Mouse (Mus musculus): Measurements from ENCODE around the gene Olfr624.
"Not testable (repeated sequence)": the region's sequence is repeated elsewhere in the genome, so short reads cannot be mapped to it uniquely, and the experiment has no call there.

Olfr624 gene

DNA sequence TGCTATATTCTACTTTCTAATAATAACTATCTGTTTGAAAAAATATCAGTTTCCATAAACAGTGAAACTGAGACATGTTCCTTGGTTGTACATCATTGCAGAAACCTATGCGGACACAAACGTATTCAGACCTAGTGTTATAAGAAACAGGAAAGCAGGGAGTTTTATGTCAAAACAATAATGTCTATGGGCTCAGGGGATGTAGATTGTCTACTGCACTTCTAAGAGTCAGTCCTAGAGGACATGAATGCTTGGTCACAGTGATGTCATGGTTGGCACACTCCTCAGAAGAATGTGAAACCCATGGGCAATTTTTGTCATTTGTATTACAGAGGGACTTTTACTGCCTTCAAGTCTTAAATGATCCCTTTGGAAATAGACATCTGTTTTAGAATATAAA is at the start of gene Olfr624:
Gene Olfr624 (minus strand): TSS at position 101 of the 400 bp plus-strand sequence.
- DNase-seq = no peak

DNA sequence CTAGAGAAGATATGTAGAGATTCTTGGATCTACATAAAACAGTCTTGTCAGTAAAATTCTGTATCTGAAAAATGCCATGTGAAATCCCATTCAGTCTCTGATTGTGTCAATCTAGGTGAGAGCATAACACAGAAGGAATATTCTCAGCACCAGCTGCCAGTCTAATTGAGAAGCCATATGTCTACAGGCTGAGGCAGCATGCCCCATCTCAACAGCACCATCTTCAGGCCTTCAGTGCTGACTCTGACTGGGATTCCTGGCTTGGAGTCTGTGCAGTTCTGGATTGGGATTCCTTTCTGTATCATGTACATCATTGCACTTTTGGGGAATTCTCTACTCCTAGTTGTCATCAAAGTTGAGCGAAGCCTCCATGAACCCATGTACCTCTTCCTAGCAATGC is 45.4 kb upstream of the Olfr624 start:
- not testable (repeated sequence) for DNase-seq

DNA sequence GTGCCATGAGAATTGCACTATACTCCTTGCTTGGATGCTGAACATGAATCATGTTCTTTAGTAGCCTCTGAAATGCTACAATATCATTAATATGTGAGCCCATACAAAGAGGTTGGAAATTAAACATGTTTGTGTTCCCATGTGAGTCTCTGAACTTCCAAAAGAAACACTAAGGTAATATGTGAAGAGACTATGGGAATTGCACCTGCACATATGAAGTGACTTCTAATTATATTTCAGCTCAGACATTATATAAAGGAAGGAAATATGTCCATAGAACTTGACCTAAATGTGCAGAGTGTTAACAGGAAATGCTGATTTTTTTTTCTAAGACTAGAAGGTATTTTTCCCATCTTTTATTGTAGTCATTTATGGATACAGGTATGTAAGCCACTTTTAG is 43.4 kb upstream of the Olfr624 start, which contains the start of gene Olfr243:
Gene Olfr243 (plus strand): TSS at position 301 of the 400 bp plus-strand sequence.
- no peak for DNase-seq

DNA sequence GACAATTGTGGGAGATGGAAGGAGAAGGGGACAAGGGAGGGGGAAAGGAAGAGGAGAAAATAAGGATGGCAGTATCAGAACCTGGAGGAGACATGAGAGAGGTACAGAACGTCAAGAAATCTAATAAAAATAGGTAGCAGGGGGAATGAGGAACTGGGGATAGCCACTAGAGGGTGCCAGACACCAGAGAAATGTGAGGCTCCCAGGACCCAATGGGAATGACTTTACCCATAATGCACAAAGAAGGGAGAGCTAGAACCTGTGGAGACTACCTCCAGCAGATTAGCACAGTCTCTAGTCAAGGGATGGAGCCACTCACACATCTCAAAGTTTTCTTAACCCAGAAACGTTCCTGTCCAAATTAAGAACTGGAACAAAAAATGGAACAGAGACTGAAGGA is 41.0 kb upstream of the Olfr624 start:
- peak; percentile 3 for DNase-seq

DNA sequence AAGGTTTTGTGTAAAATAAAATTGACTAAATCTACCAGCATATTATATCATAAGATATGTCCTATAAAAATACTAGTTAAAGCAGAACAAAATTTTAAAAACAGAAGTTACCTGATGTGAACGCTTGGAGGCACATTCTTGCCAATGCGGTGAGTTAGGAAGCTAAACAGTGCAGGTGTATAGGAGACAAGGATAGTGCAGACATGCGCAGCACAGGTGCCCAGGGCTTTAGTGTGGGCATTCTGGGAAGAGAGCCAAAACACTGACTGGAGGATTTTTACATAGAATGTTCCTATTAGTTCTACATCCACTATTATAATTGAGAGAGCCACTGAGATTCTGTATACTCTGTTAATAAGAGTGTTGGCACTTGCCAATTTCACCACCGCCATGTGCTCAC is 28.5 kb upstream of the Olfr624 start:
- DNase-seq = no peak

DNA sequence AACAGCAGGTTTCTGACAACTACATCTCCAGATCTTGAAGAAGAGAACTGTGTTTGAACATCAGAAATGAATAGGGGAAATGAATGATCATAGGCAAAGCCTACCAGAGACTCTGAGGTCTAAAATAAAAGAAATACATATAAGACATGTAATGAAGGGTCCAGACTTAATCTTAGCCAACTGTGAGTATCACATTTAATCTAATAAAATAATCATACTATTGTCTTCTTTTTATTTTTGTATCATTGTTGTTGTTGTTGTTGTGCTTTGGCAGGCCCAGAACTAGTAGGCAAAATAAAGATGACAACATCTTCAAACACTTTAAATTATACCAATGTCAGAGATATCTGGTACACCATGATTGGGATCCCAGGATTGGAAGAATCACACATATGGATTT is 11.4 kb upstream of the Olfr624 start, which contains the start of gene Olfr625-ps1:
Gene Olfr625-ps1 (plus strand): TSS at position 301 of the 400 bp plus-strand sequence.
- DNase-seq = no peak

DNA sequence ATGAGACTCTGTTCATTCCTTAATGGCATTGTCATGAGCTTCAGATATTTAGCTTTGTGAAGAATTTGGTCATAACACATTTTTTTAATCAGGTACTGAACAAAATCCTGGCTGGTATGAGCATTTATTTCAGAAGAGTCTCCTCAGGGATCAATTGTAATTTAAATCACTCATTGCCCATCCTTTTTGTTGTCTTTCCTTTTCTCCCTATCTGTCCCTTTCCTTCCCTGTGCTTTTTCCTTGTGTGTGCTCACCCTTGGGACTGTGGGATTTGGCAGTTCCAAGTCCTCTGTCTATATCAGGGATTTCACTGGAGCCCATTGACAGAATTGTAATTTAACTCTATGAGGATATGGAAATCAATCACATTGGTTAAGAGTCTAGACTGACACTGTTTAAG is 7.4 kb downstream of the Olfr624 start, which contains the start of gene Olfr623:
Gene Olfr623 (minus strand): TSS at position 101 of the 400 bp plus-strand sequence.
- DNase-seq = no peak

DNA sequence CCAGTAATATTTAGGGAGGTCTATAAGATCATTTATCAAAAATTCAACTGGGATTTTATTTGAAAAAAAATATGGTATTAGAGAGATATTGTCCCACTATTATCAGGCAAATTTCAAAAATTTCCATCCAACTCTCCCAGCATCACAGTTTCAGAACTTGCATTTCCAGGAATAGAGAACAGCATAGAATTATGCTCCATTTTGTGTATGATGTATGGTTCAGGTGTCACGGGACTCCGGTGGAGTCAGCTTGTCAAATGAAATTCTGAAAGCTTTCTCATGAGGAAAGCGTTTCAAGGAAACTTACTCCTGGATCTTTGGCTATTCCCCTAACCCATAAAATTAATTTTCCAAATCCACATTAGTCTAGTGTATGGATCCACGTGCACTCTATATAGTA is 26.9 kb downstream of the Olfr624 start:
- DNase-seq = no peak

DNA sequence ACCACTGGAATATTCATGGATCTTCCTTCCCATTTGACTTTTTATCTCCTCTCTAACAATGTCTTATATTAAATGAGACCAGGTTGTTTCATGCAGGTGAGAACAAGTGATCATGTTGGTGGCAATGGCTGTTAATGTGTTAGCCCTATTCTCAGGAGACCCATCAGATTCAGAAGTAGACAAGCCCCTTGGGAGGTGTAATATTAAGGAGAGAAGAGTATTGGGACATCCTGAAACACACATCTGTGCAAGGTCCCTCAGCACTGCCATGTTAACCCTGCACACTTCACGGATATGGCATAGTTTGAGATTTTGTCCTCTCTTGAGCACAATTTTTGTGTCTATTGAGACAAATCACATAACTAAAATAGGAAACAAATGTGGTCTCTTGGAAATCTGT is 28.4 kb downstream of the Olfr624 start, which contains the start of gene Olfr622:
Gene Olfr622 (minus strand): TSS at position 101 of the 400 bp plus-strand sequence.
- DNase-seq = no peak

DNA sequence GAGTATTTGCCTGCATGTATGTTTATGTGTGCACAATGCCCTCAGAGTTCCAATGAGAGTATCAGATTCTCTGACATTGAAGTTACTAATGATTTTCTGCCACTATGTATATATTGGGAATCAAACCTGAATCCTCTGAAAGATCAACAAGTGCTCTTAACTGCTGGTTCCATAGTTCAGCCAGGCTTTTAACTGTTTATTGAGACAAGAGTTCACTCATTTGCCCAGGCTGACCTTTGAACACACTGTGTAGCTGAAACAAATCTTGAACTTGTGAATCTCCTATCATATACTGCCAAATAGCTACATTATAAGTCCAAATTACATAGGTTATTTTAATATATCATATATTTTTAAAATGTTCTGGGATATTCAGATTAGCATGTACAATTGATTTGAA is 34.2 kb downstream of the Olfr624 start:
- no peak for DNase-seq
